Mouse (Mus musculus): ENCODE measurements around the gene Ppa2. TPM values are rescaled to one million over a fixed set of nuclear protein-coding genes. Genes with fewer than 3 reads are reported as not detected.
A peak's percentile ranks its signal among the peaks of the same experiment; 100 is the strongest.

The Ppa2 gene
- polyA plus RNA-seq, 1 experiment from 2014 or later: 41.9 TPM

GRCm38 (mm10) chr3:133331184-133331866, 21.4 kb downstream of the Ppa2 start:
- no peak overlapping the region for H3K9ac ChIP-seq
- no peaks in the 10 kb centered on the region; the same call in 1 of the 2 replicates for H3K36me3 ChIP-seq (replicated peaks)
- no peak for ATAC-seq (ENCODE audit: insufficient read depth)
- no peaks in the 10 kb centered on the region for H3K4me1 ChIP-seq (replicated peaks)
- WGBS (ENCODE audit: insufficient replicate concordance): 68% methylated on average over 15 of the region's 15 CpGs
- no peak overlapping the region for H3K27ac ChIP-seq (replicated peaks)
- H3K4me2 ChIP-seq: no peak overlapping the region
- no peak overlapping the region for H3K4me3 ChIP-seq (replicated peaks)
- H3K27me3 ChIP-seq: no peaks in the 10 kb centered on the region
- no peaks in the 10 kb centered on the region for H3K9me3 ChIP-seq (replicated peaks)

GRCm38 (mm10) chr3:133332280-133332679, 22.4 kb downstream of the Ppa2 start:
- ATAC-seq (ENCODE audit: insufficient read depth): no peak
- Histone ChIP-seq H3K4me3 (replicated peaks) (no peak overlapping the region), H3K9ac (no peak overlapping the region), H3K27ac (replicated peaks) (no peak overlapping the region), H3K9me3 (replicated peaks) (no peaks in the 10 kb centered on the region), H3K4me2 (no peak overlapping the region), H3K36me3 (replicated peaks) (no peaks in the 10 kb centered on the region; the same call in 1 of the 2 replicates), H3K4me1 (replicated peaks) (no peaks in the 10 kb centered on the region), H3K27me3 (no peaks in the 10 kb centered on the region)
- WGBS (ENCODE audit: insufficient replicate concordance): 26% methylated on average over 5 of the region's 5 CpGs

GRCm38 (mm10) chr3:133333267-133334170, 23.6 kb downstream of the Ppa2 start:
- no peaks in the 10 kb centered on the region for H3K4me1 ChIP-seq (replicated peaks)
- no peak overlapping the region for H3K27ac ChIP-seq (replicated peaks)
- WGBS (ENCODE audit: insufficient replicate concordance): 75% methylated on average over 15 of the region's 15 CpGs
- H3K9ac ChIP-seq: no peak overlapping the region
- no peak overlapping the region for H3K4me3 ChIP-seq (replicated peaks)
- no peak for ATAC-seq (ENCODE audit: insufficient read depth)
- H3K36me3 ChIP-seq (replicated peaks): no peaks in the 10 kb centered on the region; the same call in 1 of the 2 replicates
- H3K4me2 ChIP-seq: no peak overlapping the region
- no peaks in the 10 kb centered on the region for H3K9me3 ChIP-seq (replicated peaks)
- no peaks in the 10 kb centered on the region for H3K27me3 ChIP-seq

- H3K4me3 ChIP-seq (replicated peaks): no peak overlapping the region
- ATAC-seq (ENCODE audit: insufficient read depth): no peak
- no peaks in the 10 kb centered on the region for H3K27me3 ChIP-seq
- H3K36me3 ChIP-seq (replicated peaks): no peaks in the 10 kb centered on the region; the same call in 1 of the 2 replicates
- H3K27ac ChIP-seq (replicated peaks): no peak overlapping the region
- no peak overlapping the region for H3K9ac ChIP-seq
- peaks cover 8% of the 10 kb centered on the region; the same call in 1 of the 2 replicates for H3K4me1 ChIP-seq (replicated peaks)
- WGBS (ENCODE audit: insufficient replicate concordance): 55% methylated on average over 5 of the region's 5 CpGs
- H3K9me3 ChIP-seq (replicated peaks): no peaks in the 10 kb centered on the region
- H3K4me2 ChIP-seq: no peak overlapping the region
Observed at GRCm38 (mm10) chr3:133334691-133335090, 24.8 kb downstream of the Ppa2 start.

GRCm38 (mm10) chr3:133335166-133335565, 25.3 kb downstream of the Ppa2 start:
- H3K36me3 ChIP-seq (replicated peaks): no peaks in the 10 kb centered on the region; the same call in 1 of the 2 replicates
- 49% methylated on average over 2 of the region's 2 CpGs for WGBS (ENCODE audit: insufficient replicate concordance)
- no peaks in the 10 kb centered on the region for H3K9me3 ChIP-seq (replicated peaks)
- H3K4me1 ChIP-seq (replicated peaks): peaks cover 8% of the 10 kb centered on the region; the same call in 1 of the 2 replicates
- H3K27ac ChIP-seq (replicated peaks): no peak overlapping the region
- H3K27me3 ChIP-seq: no peaks in the 10 kb centered on the region
- ATAC-seq (ENCODE audit: insufficient read depth): no peak
- no peak overlapping the region for H3K9ac ChIP-seq
- H3K4me3 ChIP-seq (replicated peaks): no peak overlapping the region
- no peak overlapping the region for H3K4me2 ChIP-seq

- Histone ChIP-seq H3K4me3 (replicated peaks) (no peak overlapping the region), H3K27ac (replicated peaks) (no peak overlapping the region), H3K9me3 (replicated peaks) (no peaks in the 10 kb centered on the region), H3K9ac (no peak overlapping the region), H3K27me3 (no peaks in the 10 kb centered on the region), H3K4me1 (replicated peaks) (peaks cover 8% of the 10 kb centered on the region; the same call in 1 of the 2 replicates), H3K36me3 (replicated peaks) (0 out of 2 replicates have a peak, but pooled peaks cover 5% of the 10 kb centered on the region), H3K4me2 (no peak overlapping the region)
- WGBS (ENCODE audit: insufficient replicate concordance): 59% methylated on average over 7 of the region's 7 CpGs
- ATAC-seq (ENCODE audit: insufficient read depth): no peak
Observed at GRCm38 (mm10) chr3:133336400-133336799, 26.5 kb downstream of the Ppa2 start.

- no peak for ATAC-seq (ENCODE audit: insufficient read depth)
- 17% methylated on average over 9 of the region's 9 CpGs for WGBS (ENCODE audit: insufficient replicate concordance)
- no peaks in the 10 kb centered on the region for H3K9me3 ChIP-seq (replicated peaks)
- 0 out of 2 replicates have a peak, but pooled peaks cover 5% of the 10 kb centered on the region for H3K36me3 ChIP-seq (replicated peaks)
- no peak overlapping the region for H3K27ac ChIP-seq (replicated peaks)
- H3K9ac ChIP-seq: no peak overlapping the region
- H3K4me1 ChIP-seq (replicated peaks): peaks cover 8% of the 10 kb centered on the region; the same call in 1 of the 2 replicates
- no peak overlapping the region for H3K4me3 ChIP-seq (replicated peaks)
- no peaks in the 10 kb centered on the region for H3K27me3 ChIP-seq
- no peak overlapping the region for H3K4me2 ChIP-seq
Observed at GRCm38 (mm10) chr3:133338851-133339356, 29.0 kb downstream of the Ppa2 start.

- ATAC-seq (ENCODE audit: insufficient read depth): peak; percentile 77
- Histone ChIP-seq H3K27ac (replicated peaks) (no peak overlapping the region), H3K4me1 (replicated peaks) (peaks cover 8% of the 10 kb centered on the region; the same call in 1 of the 2 replicates), H3K36me3 (replicated peaks) (0 out of 2 replicates have a peak, but pooled peaks cover 5% of the 10 kb centered on the region), H3K9me3 (replicated peaks) (no peaks in the 10 kb centered on the region), H3K27me3 (no peaks in the 10 kb centered on the region), H3K9ac (no peak overlapping the region), H3K4me3 (replicated peaks) (no peak overlapping the region), H3K4me2 (no peak overlapping the region)
- 14% methylated on average over 11 of the region's 11 CpGs for WGBS (ENCODE audit: insufficient replicate concordance)
Observed at GRCm38 (mm10) chr3:133339411-133339823, 29.5 kb downstream of the Ppa2 start.

GRCm38 (mm10) chr3:133341106-133341505, 31.2 kb downstream of the Ppa2 start:
- H3K9me3 ChIP-seq (replicated peaks): no peaks in the 10 kb centered on the region
- H3K27ac ChIP-seq (replicated peaks): no peak overlapping the region
- H3K4me3 ChIP-seq (replicated peaks): no peak overlapping the region
- 0 out of 2 replicates have a peak, but pooled peaks cover 5% of the 10 kb centered on the region for H3K36me3 ChIP-seq (replicated peaks)
- H3K4me1 ChIP-seq (replicated peaks): peaks cover 8% of the 10 kb centered on the region; the same call in 1 of the 2 replicates
- no peak overlapping the region for H3K9ac ChIP-seq
- no peak overlapping the region for H3K4me2 ChIP-seq
- no peak for ATAC-seq (ENCODE audit: insufficient read depth)
- WGBS (ENCODE audit: insufficient replicate concordance): 79% methylated on average over 11 of the region's 11 CpGs
- H3K27me3 ChIP-seq: no peaks in the 10 kb centered on the region

GRCm38 (mm10) chr3:133347535-133347934, 37.6 kb downstream of the Ppa2 start:
- Histone ChIP-seq H3K9ac (no peak overlapping the region), H3K27ac (replicated peaks) (no peak overlapping the region), H3K36me3 (replicated peaks) (no peaks in the 10 kb centered on the region; the same call in 1 of the 2 replicates), H3K4me1 (replicated peaks) (no peaks in the 10 kb centered on the region), H3K4me3 (replicated peaks) (no peak overlapping the region), H3K27me3 (no peaks in the 10 kb centered on the region), H3K9me3 (replicated peaks) (no peaks in the 10 kb centered on the region), H3K4me2 (no peak overlapping the region)
- WGBS (ENCODE audit: insufficient replicate concordance): 70% methylated on average over 7 of the region's 7 CpGs
- ATAC-seq (ENCODE audit: insufficient read depth): no peak

- Histone ChIP-seq H3K4me3 (replicated peaks) (no peak overlapping the region), H3K4me2 (no peak overlapping the region), H3K27ac (replicated peaks) (no peak overlapping the region), H3K9me3 (replicated peaks) (no peaks in the 10 kb centered on the region), H3K27me3 (no peaks in the 10 kb centered on the region), H3K36me3 (replicated peaks) (no peaks in the 10 kb centered on the region; the same call in 1 of the 2 replicates), H3K4me1 (replicated peaks) (no peaks in the 10 kb centered on the region), H3K9ac (no peak overlapping the region)
- WGBS (ENCODE audit: insufficient replicate concordance): 83% methylated on average over 2 of the region's 2 CpGs
- no peak for ATAC-seq (ENCODE audit: insufficient read depth)
Observed at GRCm38 (mm10) chr3:133348847-133349246, 38.9 kb downstream of the Ppa2 start.
